Mouse (Mus musculus) stomach, embryonic 16.5 days (tissue): ENCODE measurements around the gene Vps35. TPM values are rescaled to one million over a fixed set of nuclear protein-coding genes. Genes with fewer than 3 reads are reported as not detected.

ENCODE experiments used
- ATAC-seq: fragments of 200-750 bp; cut with Nextera tagmentation; 2 replicates; pipeline ENCODE4 v1.8.0; 2017; ENCODE audit warnings: moderate number of reproducible peaks, moderate TSS enrichment; ENCODE audit not compliant: insufficient read depth, low FRiP score
- H3K27ac ChIP-seq: fragments of 300-500 bp; sonication (generic); 2 replicates; pipeline ENCODE4 v1.5.1; 2014; ENCODE audit warnings: low read length
- H3K27me3 ChIP-seq: fragments of 300-500 bp; sonication (generic); 2 replicates; pipeline ENCODE4 v1.6.1; 2014; ENCODE audit warnings: low read length, control low read depth, mixed read lengths; ENCODE audit not compliant: control insufficient read depth, insufficient read depth
- H3K36me3 ChIP-seq: fragments of 300-500 bp; sonication (generic); 2 replicates; pipeline ENCODE4 v1.6.1; 2014; ENCODE audit warnings: low read length; ENCODE audit not compliant: control insufficient read depth, insufficient read depth
- H3K4me1 ChIP-seq: fragments of 300-500 bp; sonication (generic); 2 replicates; pipeline ENCODE4 v1.6.1; 2014; ENCODE audit warnings: low read length, control low read depth, mixed read lengths; ENCODE audit not compliant: control insufficient read depth, insufficient read depth
- H3K4me2 ChIP-seq: fragments of 300-500 bp; sonication (generic); 2 replicates; pipeline ENCODE4 v1.6.1; 2014; ENCODE audit warnings: low read depth, low read length, mixed read lengths
- H3K4me3 ChIP-seq: fragments of 300-500 bp; sonication (generic); replicated peaks from 2 replicates; pipeline ENCODE4 v1.5.1; 2014; ENCODE audit warnings: mild to moderate bottlenecking, low read length
- H3K9ac ChIP-seq: fragments of 300-500 bp; sonication (generic); 2 replicates; pipeline ENCODE4 v1.6.1; 2014; ENCODE audit warnings: low read length
- H3K9me3 ChIP-seq: fragments of 300-500 bp; sonication (generic); replicated peaks from 2 replicates; pipeline ENCODE4 v1.6.1; 2016; ENCODE audit warnings: low read length, control low read depth; ENCODE audit not compliant: control insufficient read depth
- WGBS: fragments of 180-500 bp; shearing (Covaris S2); extraction: QIAGEN DNeasy Blood & Tissue Kit; methylation state at CpG from one replicate; pipeline ENCODE4 v1.1.7; 2014; 5-methylcytosine and 5-hydroxymethylcytosine counted together
- polyA plus RNA-seq: library from polyadenylated mRNA; unstranded; fragments of >200 nt; fragmentation: Nextera tagmentation; extraction: Ambion mirVana; gene quantifications from 2 replicates; pipeline ENCODE4 v1.2.1, GENCODE M21; 2015

Gene Vps35
- polyA plus RNA-seq, 1 experiment from 2014 or later = 159 TPM

GRCm38 (mm10) chr8:85318534-85318933 lies 18.9 kb upstream of the Vps35 start:
- Histone ChIP-seq H3K36me3 (no peaks in the 10 kb centered on the region), H3K4me1 (no peaks in the 10 kb centered on the region), H3K4me2 (no peak overlapping the region), H3K27ac (no peak overlapping the region), H3K9ac (no peak overlapping the region), H3K4me3 (no peak overlapping the region), H3K27me3 (no peaks in the 10 kb centered on the region), H3K9me3 (0 out of 2 replicates have a peak, but pooled peaks cover 4% of the 10 kb centered on the region)
- no peak for ATAC-seq
- WGBS = 79% methylated on average over 4 of the region's 4 CpGs

GRCm38 (mm10) chr8:85313036-85313435 lies 13.4 kb upstream of the Vps35 start:
- 87% methylated on average over 3 of the region's 3 CpGs for WGBS
- no peak for ATAC-seq

DNA sequence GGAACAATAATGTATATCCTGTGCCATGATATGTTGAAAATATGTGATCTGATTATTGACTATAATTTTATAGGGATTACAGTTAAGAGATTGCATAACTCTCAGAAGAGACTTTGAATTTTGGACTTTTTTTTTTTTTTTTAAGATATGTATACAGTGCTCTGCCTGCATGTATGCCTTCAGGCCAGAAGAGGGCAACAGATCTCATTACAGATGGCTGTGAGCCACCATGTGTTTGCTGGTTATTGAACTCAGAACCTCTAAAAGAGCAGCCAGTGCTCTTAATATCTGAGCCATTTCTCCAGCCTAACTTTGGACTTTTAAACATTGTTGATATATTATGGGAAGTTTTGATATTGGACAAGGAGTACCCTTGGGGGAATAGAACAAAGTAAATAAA lies 12.1 kb upstream of the Vps35 start:
- Histone ChIP-seq H3K27ac (no peak overlapping the region), H3K27me3 (no peaks in the 10 kb centered on the region), H3K4me3 (no peak overlapping the region), H3K9me3 (no peaks in the 10 kb centered on the region), H3K36me3 (peaks cover 7% of the 10 kb centered on the region), H3K9ac (no peak overlapping the region), H3K4me2 (no peak overlapping the region), H3K4me1 (no peaks in the 10 kb centered on the region)
- no peak for ATAC-seq

More at GRCm38 (mm10) chr8:85313036-85313435, 13.4 kb upstream of the Vps35 start:
- Histone ChIP-seq H3K4me3 (no peak overlapping the region), H3K27ac (no peak overlapping the region), H3K27me3 (no peaks in the 10 kb centered on the region), H3K9me3 (0 out of 2 replicates have a peak, but pooled peaks cover under 1% of the 10 kb centered on the region), H3K9ac (no peak overlapping the region), H3K36me3 (peaks cover 6% of the 10 kb centered on the region; the same call in 1 of the 2 replicates), H3K4me1 (no peaks in the 10 kb centered on the region), H3K4me2 (no peak overlapping the region)

DNA sequence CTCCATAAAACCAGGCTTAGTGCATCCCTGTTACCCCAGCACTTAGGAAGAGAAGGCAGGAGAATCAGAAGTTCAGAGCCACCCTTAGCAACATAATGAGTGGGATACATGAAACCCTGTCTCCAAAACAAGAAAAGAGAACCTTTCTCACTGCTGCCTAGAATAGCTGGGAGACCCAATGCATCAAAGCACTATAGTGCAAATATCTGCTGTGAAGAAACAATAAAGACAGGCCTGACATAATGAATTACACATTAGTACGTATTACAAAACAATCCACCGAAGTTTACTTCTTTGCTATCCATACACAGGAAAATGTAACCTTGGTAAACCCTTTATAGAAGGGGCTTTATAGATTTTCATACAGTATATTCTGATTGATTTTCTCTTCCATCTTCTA lies 9.0 kb upstream of the Vps35 start:
- Histone ChIP-seq H3K9ac (no peak overlapping the region), H3K27me3 (no peaks in the 10 kb centered on the region), H3K36me3 (peaks cover 18% of the 10 kb centered on the region), H3K9me3 (no peaks in the 10 kb centered on the region), H3K27ac (no peak overlapping the region), H3K4me2 (no peak overlapping the region), H3K4me3 (no peak overlapping the region), H3K4me1 (no peaks in the 10 kb centered on the region)
- WGBS = 89% methylated on average over 2 of the region's 2 CpGs
- no peak for ATAC-seq

GRCm38 (mm10) chr8:85303531-85303930 lies 3.9 kb upstream of the Vps35 start:
- no peaks in the 10 kb centered on the region for H3K9me3 ChIP-seq
- no peak overlapping the region for H3K4me2 ChIP-seq
- H3K36me3 ChIP-seq = peaks cover 26% of the 10 kb centered on the region
- H3K4me1 ChIP-seq = peaks cover 16% of the 10 kb centered on the region
- H3K27ac ChIP-seq = no peak overlapping the region
- ATAC-seq = no peak
- WGBS = 87% methylated on average over 5 of the region's 5 CpGs
- no peaks in the 10 kb centered on the region for H3K27me3 ChIP-seq
- no peak overlapping the region for H3K9ac ChIP-seq
- H3K4me3 ChIP-seq = no peak overlapping the region

DNA sequence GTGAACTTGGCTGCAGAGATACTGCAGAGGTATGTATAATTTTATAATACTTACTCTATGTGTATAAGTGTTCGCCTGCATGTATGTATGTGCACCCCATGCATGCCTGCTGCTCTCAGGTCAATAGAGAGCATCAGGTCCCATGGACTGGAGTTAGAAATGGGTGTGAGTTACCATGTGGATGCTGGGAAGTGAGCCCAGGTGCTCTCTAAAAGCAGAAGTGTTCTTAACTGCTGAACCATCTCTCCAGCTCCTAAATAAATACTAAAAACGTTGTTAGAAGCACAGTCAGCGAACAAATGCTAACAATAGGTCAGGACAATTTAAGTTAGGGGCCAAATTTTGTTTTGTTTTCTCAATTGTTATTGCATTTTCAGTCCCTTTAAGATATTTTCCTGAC lies 3.3 kb upstream of the Vps35 start:
- Histone ChIP-seq H3K9me3 (no peaks in the 10 kb centered on the region), H3K4me2 (no peak overlapping the region), H3K4me1 (peaks cover 22% of the 10 kb centered on the region), H3K36me3 (peaks cover 20% of the 10 kb centered on the region), H3K27me3 (no peaks in the 10 kb centered on the region), H3K4me3 (no peak overlapping the region), H3K9ac (no peak overlapping the region), H3K27ac (no peak overlapping the region)
- WGBS = 82% methylated on average over 3 of the region's 3 CpGs
- ATAC-seq = no peak

- no peaks in the 10 kb centered on the region for H3K9me3 ChIP-seq
- H3K4me3 ChIP-seq = no peak overlapping the region
- 24% methylated on average over 1 of the region's 1 CpGs for WGBS
- no peaks in the 10 kb centered on the region for H3K27me3 ChIP-seq
- H3K9ac ChIP-seq = 0 out of 2 replicates have a peak overlapping the region, but pooled peaks have one; percentile 14
- no peak for ATAC-seq
- peaks cover 27% of the 10 kb centered on the region for H3K4me1 ChIP-seq
- H3K27ac ChIP-seq = no peak overlapping the region
- peaks cover 19% of the 10 kb centered on the region for H3K36me3 ChIP-seq
- no peak overlapping the region for H3K4me2 ChIP-seq
These were observed 2.3 kb upstream of the Vps35 start for GRCm38 (mm10) chr8:85301941-85302340.

DNA sequence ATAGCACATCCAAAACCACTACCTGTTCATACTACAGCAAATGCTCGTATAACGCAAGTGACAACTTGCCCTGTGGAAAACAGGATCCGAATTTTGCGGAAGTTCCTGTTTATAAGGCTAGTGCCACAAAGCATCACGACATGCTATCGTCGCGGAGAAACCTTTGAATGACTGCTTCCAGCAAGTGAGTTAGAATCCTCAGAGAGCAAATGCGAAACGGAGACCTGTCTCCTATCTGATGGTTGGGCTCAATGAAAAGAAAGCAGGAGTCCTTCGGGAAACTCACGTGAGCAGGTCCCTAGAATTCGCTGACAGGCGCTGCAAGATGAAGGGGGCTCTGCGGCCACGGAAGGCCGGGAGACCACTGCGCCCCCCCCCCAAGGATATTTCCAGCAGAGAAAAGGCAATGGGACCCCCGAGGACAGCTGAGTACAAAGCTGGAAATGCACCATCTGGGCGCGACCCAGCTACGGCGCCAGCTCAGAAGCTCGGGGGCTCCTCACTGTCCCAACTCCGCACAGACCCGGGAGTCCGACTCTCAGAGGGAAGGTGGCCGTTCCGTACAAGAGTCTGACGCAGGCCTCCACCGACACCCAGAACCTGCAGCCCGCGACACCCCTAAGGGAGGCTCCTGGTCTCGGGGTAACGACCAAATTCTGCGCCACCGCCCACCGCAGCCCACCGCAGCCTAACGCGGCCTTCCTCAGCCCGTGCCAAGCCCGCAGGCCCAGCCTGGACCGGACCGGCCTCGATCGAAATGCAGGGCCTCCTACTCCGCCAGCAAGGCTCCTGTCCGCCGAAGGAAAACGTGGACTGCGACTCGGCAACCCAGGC lies 785 bp downstream of the Vps35 start:
- Histone ChIP-seq H3K36me3 (peaks cover 10% of the 10 kb centered on the region; the same call in 1 of the 2 replicates), H3K9ac (peak overlapping the region; percentile 91), H3K27me3 (no peaks in the 10 kb centered on the region), H3K27ac (peak overlapping the region; percentile 98), H3K9me3 (no peaks in the 10 kb centered on the region), H3K4me3 (peak overlapping the region; percentile 83), H3K4me1 (peaks cover 27% of the 10 kb centered on the region), H3K4me2 (peak overlapping the region; percentile 82)
- ATAC-seq = no peak
- WGBS = under 1% methylated on average over 53 of the region's 53 CpGs

DNA sequence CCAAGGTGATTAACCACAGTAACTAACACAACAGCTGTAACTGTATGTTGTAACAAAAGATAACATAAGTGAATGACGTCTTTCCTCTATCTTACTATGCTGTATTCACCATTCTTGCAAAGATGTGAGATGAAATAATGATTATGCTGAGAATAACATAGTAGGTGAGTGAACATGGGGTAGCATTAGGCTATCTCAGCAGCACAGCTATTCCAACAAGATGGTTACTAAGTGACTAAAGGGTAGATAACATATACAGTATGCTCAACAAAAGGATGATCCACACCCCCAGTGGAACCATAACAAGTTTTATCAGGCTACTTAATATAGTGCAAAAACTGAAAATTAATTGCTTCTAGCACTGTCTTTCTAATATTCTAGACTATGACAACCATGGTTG lies 12.8 kb downstream of the Vps35 start:
- H3K4me2 ChIP-seq = no peak overlapping the region
- H3K9me3 ChIP-seq = no peaks in the 10 kb centered on the region
- no peak overlapping the region for H3K27ac ChIP-seq
- peaks cover 13% of the 10 kb centered on the region; the same call in 1 of the 2 replicates for H3K36me3 ChIP-seq
- 84% methylated on average over 1 of the region's 1 CpGs for WGBS
- no peaks in the 10 kb centered on the region for H3K4me1 ChIP-seq
- no peaks in the 10 kb centered on the region for H3K27me3 ChIP-seq
- no peak overlapping the region for H3K4me3 ChIP-seq
- ATAC-seq = no peak
- no peak overlapping the region for H3K9ac ChIP-seq
